Mouse (Mus musculus): ENCODE data around the gene Spc25. TPM values are rescaled to one million over a fixed set of nuclear protein-coding genes. Genes with fewer than 3 reads are reported as not detected.

The Spc25 gene
- 22.3 and 37.1 TPM in 2 replicates for polyA plus RNA-seq (2012; rRNA removed)

- TF ChIP-seq CTCF (IDR thresholded peaks at IDR 0.05; ENCODE audit: borderline replicate concordance, extremely low read depth, insufficient read depth, insufficient read length) = 0 out of 2 replicates have a peak, but pooled peaks have one; percentile 7
- peak; percentile 37; the same call in 1 of the 2 replicates for TF ChIP-seq POLR2A (IDR thresholded peaks at IDR 0.05; ENCODE audit: borderline replicate concordance, extremely low read depth, insufficient read depth, insufficient read length, poor library complexity, severe bottlenecking)
- DNase-seq (ENCODE audit: low read depth) = peak; percentile 99
These were observed at the start of gene Spc25 for GRCm38 (mm10) chr2:69205791-69206351. Spc25 (minus strand) TSS chr2:69206194.

- TF ChIP-seq CTCF (IDR thresholded peaks at IDR 0.05; ENCODE audit: borderline replicate concordance, extremely low read depth, insufficient read depth, insufficient read length) (no peak), POLR2A (IDR thresholded peaks at IDR 0.05; ENCODE audit: borderline replicate concordance, extremely low read depth, insufficient read depth, insufficient read length, poor library complexity, severe bottlenecking) (no peak)
- DNase-seq (ENCODE audit: low read depth) = no peak
These were observed 42.3 kb upstream of the Spc25 start for GRCm38 (mm10) chr2:69248221-69248755.

GRCm38 (mm10) chr2:69247081-69247480 lies 41.1 kb upstream of the Spc25 start:
- DNase-seq (ENCODE audit: low read depth) = no peak
- no peak for TF ChIP-seq POLR2A (IDR thresholded peaks at IDR 0.05; ENCODE audit: borderline replicate concordance, extremely low read depth, insufficient read depth, insufficient read length, poor library complexity, severe bottlenecking)
- TF ChIP-seq CTCF (IDR thresholded peaks at IDR 0.05; ENCODE audit: borderline replicate concordance, extremely low read depth, insufficient read depth, insufficient read length) = no peak

- TF ChIP-seq POLR2A (IDR thresholded peaks at IDR 0.05; ENCODE audit: borderline replicate concordance, extremely low read depth, insufficient read depth, insufficient read length, poor library complexity, severe bottlenecking) (no peak), CTCF (IDR thresholded peaks at IDR 0.05; ENCODE audit: borderline replicate concordance, extremely low read depth, insufficient read depth, insufficient read length) (no peak)
- peak; percentile 74 for DNase-seq (ENCODE audit: low read depth)
These were observed 38.9 kb upstream of the Spc25 start for GRCm38 (mm10) chr2:69244924-69245323.

- no peak for DNase-seq (ENCODE audit: low read depth)
- TF ChIP-seq POLR2A (IDR thresholded peaks at IDR 0.05; ENCODE audit: borderline replicate concordance, extremely low read depth, insufficient read depth, insufficient read length, poor library complexity, severe bottlenecking) = no peak
- no peak for TF ChIP-seq CTCF (IDR thresholded peaks at IDR 0.05; ENCODE audit: borderline replicate concordance, extremely low read depth, insufficient read depth, insufficient read length)
These were observed 33.3 kb upstream of the Spc25 start for GRCm38 (mm10) chr2:69239315-69239714.

GRCm38 (mm10) chr2:69234976-69235678 lies 29.1 kb upstream of the Spc25 start:
- DNase-seq (ENCODE audit: low read depth) = peak; percentile 94
- TF ChIP-seq CTCF (IDR thresholded peaks at IDR 0.05; ENCODE audit: borderline replicate concordance, extremely low read depth, insufficient read depth, insufficient read length) (no peak), POLR2A (IDR thresholded peaks at IDR 0.05; ENCODE audit: borderline replicate concordance, extremely low read depth, insufficient read depth, insufficient read length, poor library complexity, severe bottlenecking) (no peak)

- no peak for DNase-seq (ENCODE audit: low read depth)
- TF ChIP-seq CTCF (IDR thresholded peaks at IDR 0.05; ENCODE audit: borderline replicate concordance, extremely low read depth, insufficient read depth, insufficient read length) = no peak
- TF ChIP-seq POLR2A (IDR thresholded peaks at IDR 0.05; ENCODE audit: borderline replicate concordance, extremely low read depth, insufficient read depth, insufficient read length, poor library complexity, severe bottlenecking) = no peak
These were observed 26.1 kb upstream of the Spc25 start for GRCm38 (mm10) chr2:69232101-69232500.

- DNase-seq (ENCODE audit: low read depth) = no peak
- no peak for TF ChIP-seq POLR2A (IDR thresholded peaks at IDR 0.05; ENCODE audit: borderline replicate concordance, extremely low read depth, insufficient read depth, insufficient read length, poor library complexity, severe bottlenecking)
- no peak for TF ChIP-seq CTCF (IDR thresholded peaks at IDR 0.05; ENCODE audit: borderline replicate concordance, extremely low read depth, insufficient read depth, insufficient read length)
These were observed 24.1 kb upstream of the Spc25 start for GRCm38 (mm10) chr2:69230137-69230536.

GRCm38 (mm10) chr2:69228635-69229034 lies 22.6 kb upstream of the Spc25 start:
- TF ChIP-seq CTCF (IDR thresholded peaks at IDR 0.05; ENCODE audit: borderline replicate concordance, extremely low read depth, insufficient read depth, insufficient read length) (no peak), POLR2A (IDR thresholded peaks at IDR 0.05; ENCODE audit: borderline replicate concordance, extremely low read depth, insufficient read depth, insufficient read length, poor library complexity, severe bottlenecking) (no peak)
- no peak for DNase-seq (ENCODE audit: low read depth)

- TF ChIP-seq POLR2A (IDR thresholded peaks at IDR 0.05; ENCODE audit: borderline replicate concordance, extremely low read depth, insufficient read depth, insufficient read length, poor library complexity, severe bottlenecking) = no peak
- no peak for TF ChIP-seq CTCF (IDR thresholded peaks at IDR 0.05; ENCODE audit: borderline replicate concordance, extremely low read depth, insufficient read depth, insufficient read length)
- no peak for DNase-seq (ENCODE audit: low read depth)
These were observed 20.9 kb upstream of the Spc25 start for GRCm38 (mm10) chr2:69226876-69227275.

GRCm38 (mm10) chr2:69224724-69225123 lies 18.7 kb upstream of the Spc25 start:
- no peak for DNase-seq (ENCODE audit: low read depth)
- no peak for TF ChIP-seq CTCF (IDR thresholded peaks at IDR 0.05; ENCODE audit: borderline replicate concordance, extremely low read depth, insufficient read depth, insufficient read length)

- peak; percentile 52 for DNase-seq (ENCODE audit: low read depth)
- TF ChIP-seq CTCF (IDR thresholded peaks at IDR 0.05; ENCODE audit: borderline replicate concordance, extremely low read depth, insufficient read depth, insufficient read length) (no peak), POLR2A (IDR thresholded peaks at IDR 0.05; ENCODE audit: borderline replicate concordance, extremely low read depth, insufficient read depth, insufficient read length, poor library complexity, severe bottlenecking) (no peak)
These were observed 16.8 kb upstream of the Spc25 start for GRCm38 (mm10) chr2:69222815-69223214.

All from brain, embryonic 14.5 days (tissue).